17 mouse cellular contexts compared by ENCODE assay signal in the genomic region with DNA sequence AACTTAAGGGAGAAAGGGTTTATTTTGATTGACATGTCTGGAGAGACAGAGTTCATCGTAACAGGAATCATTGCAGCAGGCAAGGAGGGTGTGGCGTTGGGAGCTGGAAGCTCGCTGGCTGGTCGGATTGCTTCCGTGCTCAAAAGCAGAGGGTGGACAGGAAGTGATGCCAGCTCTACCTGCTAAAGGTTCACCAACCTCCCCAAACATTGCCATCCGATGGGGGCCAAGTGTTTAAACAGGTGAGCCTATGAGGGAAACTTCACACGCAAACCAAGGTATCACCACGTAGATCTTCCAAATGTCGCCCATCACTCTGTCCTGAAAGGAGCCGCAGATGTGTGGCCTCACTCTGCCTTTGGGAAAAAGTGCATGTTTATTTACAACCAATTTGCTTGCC.
"Had no signal": no experiment of that assay in that cellular context is flagged by ENCODE, and none has a peak within 500 bp of the region (broad histone marks: within the 10 kb centered on the region; RNA-seq: fewer than 3 reads in every experiment).

No protein-coding gene starts in this region.

- H3K36me3 ChIP-seq: neural tube, embryonic 12.5 days; neural tube, embryonic 13.5 days; neural tube, embryonic 15.5 days; stomach, embryonic 15.5 days had no signal

- H3K9ac ChIP-seq: neural tube, embryonic 12.5 days; neural tube, embryonic 13.5 days; neural tube, embryonic 15.5 days; stomach, embryonic 15.5 days had no signal

- DNase-seq: retina, postnatal 1 day; right cerebral cortex, adult 18-20 months; right cerebral cortex, postnatal 14 days; right cerebral cortex, postnatal 25 days; right cerebral cortex, postnatal 4 days; spleen, adult 18-20 months; thymus, adult 18-20 months; thymus, adult 2 months; thymus, postnatal 14 days; thymus, postnatal 25 days; thymus, postnatal 36 days; thymus, postnatal 4 days had no signal

- H3K27me3 ChIP-seq: neural tube, embryonic 12.5 days; neural tube, embryonic 13.5 days; neural tube, embryonic 15.5 days; stomach, embryonic 15.5 days had no signal

- H3K27ac ChIP-seq: neural tube, embryonic 12.5 days; neural tube, embryonic 13.5 days; neural tube, embryonic 15.5 days; stomach, embryonic 15.5 days; stomach, postnatal 0 days had no signal

- H3K9me3 ChIP-seq: neural tube, embryonic 12.5 days; neural tube, embryonic 13.5 days; neural tube, embryonic 15.5 days; stomach, embryonic 15.5 days had no signal

- H3K4me1 ChIP-seq: stomach, embryonic 15.5 days had no signal

- H3K4me2 ChIP-seq: neural tube, embryonic 12.5 days; neural tube, embryonic 13.5 days; neural tube, embryonic 15.5 days; stomach, embryonic 15.5 days had no signal

- H3K4me3 ChIP-seq: neural tube, embryonic 12.5 days; neural tube, embryonic 13.5 days; neural tube, embryonic 15.5 days; stomach, embryonic 15.5 days had no signal
